Mouse (Mus musculus): ENCODE measurements around the gene Nfib.

- TF ChIP-seq CTCF (IDR thresholded peaks at IDR 0.05; ENCODE audit: low read depth, low read length) = no peak
- no peak for TF ChIP-seq POLR2A (IDR thresholded peaks at IDR 0.05; ENCODE audit: extremely low read depth, insufficient read depth, low read length)
Observed at GRCm38 (mm10) chr4:82485910-82486309, 219.6 kb downstream of the Nfib start.

Data from liver, adult 2 months (tissue).